Mouse (Mus musculus): ENCODE measurements around the gene Heatr4. TPM values are rescaled to one million over a fixed set of nuclear protein-coding genes. Genes with fewer than 3 reads are reported as not detected.
A peak's percentile ranks its signal among the peaks of the same experiment; 100 is the strongest.

Gene Heatr4
- polyA plus RNA-seq, 1 experiment from 2014 or later, result not detected

- Histone ChIP-seq H3K9me3 (ENCODE audit: control insufficient read depth, low read length) (no peaks in the 10 kb centered on the region), H3K36me3 (ENCODE audit: control insufficient read depth, insufficient read depth, low read length) (no peaks in the 10 kb centered on the region), H3K27me3 (replicated peaks; ENCODE audit: control insufficient read depth, insufficient read depth, low read length) (no peaks in the 10 kb centered on the region), H3K4me1 (replicated peaks; ENCODE audit: control insufficient read depth, insufficient read depth, low read length) (peaks cover 10% of the 10 kb centered on the region; the same call in 1 of the 2 replicates), H3K9ac (ENCODE audit: low read depth, low read length) (peak within 1 kb of the TSS; percentile 71), H3K27ac (ENCODE audit: low read depth, low read length) (peak within 1 kb of the TSS; percentile 79), H3K4me2 (peak within 1 kb of the TSS; percentile 67), H3K4me3 (ENCODE audit: low read depth, low read length) (peak within 1 kb of the TSS; percentile 69)
- WGBS, result under 1% methylated on average over 70 of the region's 80 CpGs
- ATAC-seq (replicated peaks; ENCODE audit: low FRiP score) (peak; percentile 86), DNase-seq (ENCODE audit: low spot score) (peak; percentile 79)
Observed at GRCm38 (mm10) chr12:83987583-83988441, 3.2 kb upstream of the Heatr4 start, which contains the start of gene Acot2. Gene Acot2 (plus strand): TSS chr12:83987861.

- Histone ChIP-seq H3K27me3 (replicated peaks; ENCODE audit: control insufficient read depth, insufficient read depth, low read length) (no peaks in the 10 kb centered on the region), H3K9ac (ENCODE audit: low read depth, low read length) (peak overlapping the region; percentile 71), H3K4me3 (ENCODE audit: low read depth, low read length) (peak overlapping the region; percentile 69), H3K36me3 (ENCODE audit: control insufficient read depth, insufficient read depth, low read length) (no peaks in the 10 kb centered on the region), H3K27ac (ENCODE audit: low read depth, low read length) (peak overlapping the region; percentile 79), H3K4me2 (peak overlapping the region; percentile 67), H3K9me3 (ENCODE audit: control insufficient read depth, low read length) (no peaks in the 10 kb centered on the region), H3K4me1 (replicated peaks; ENCODE audit: control insufficient read depth, insufficient read depth, low read length) (peaks cover 10% of the 10 kb centered on the region; the same call in 1 of the 2 replicates)
- DNase-seq (ENCODE audit: low spot score), result no peak
- no peak for ATAC-seq (replicated peaks; ENCODE audit: low FRiP score)
- 27% methylated on average over 8 of the region's 8 CpGs for WGBS
Observed at GRCm38 (mm10) chr12:83987242-83987582, 2.6 kb upstream of the Heatr4 start.

- Histone ChIP-seq H3K9me3 (ENCODE audit: control insufficient read depth, low read length) (no peaks in the 10 kb centered on the region), H3K36me3 (ENCODE audit: control insufficient read depth, insufficient read depth, low read length) (no peaks in the 10 kb centered on the region), H3K27me3 (replicated peaks; ENCODE audit: control insufficient read depth, insufficient read depth, low read length) (no peaks in the 10 kb centered on the region), H3K9ac (ENCODE audit: low read depth, low read length) (no peak overlapping the region), H3K4me2 (no peak overlapping the region), H3K4me3 (ENCODE audit: low read depth, low read length) (no peak overlapping the region), H3K4me1 (replicated peaks; ENCODE audit: control insufficient read depth, insufficient read depth, low read length) (peaks cover under 1% of the 10 kb centered on the region; the same call in 1 of the 2 replicates), H3K27ac (ENCODE audit: low read depth, low read length) (no peak overlapping the region)
- no peak for ATAC-seq (replicated peaks; ENCODE audit: low FRiP score)
- no peak for DNase-seq (ENCODE audit: low spot score)
- WGBS, result 85% methylated on average over 4 of the region's 4 CpGs
Observed at GRCm38 (mm10) chr12:83981615-83982014, 3.0 kb downstream of the Heatr4 start.

- Histone ChIP-seq H3K9ac (ENCODE audit: low read depth, low read length) (no peak overlapping the region), H3K4me1 (replicated peaks; ENCODE audit: control insufficient read depth, insufficient read depth, low read length) (no peaks in the 10 kb centered on the region), H3K27me3 (replicated peaks; ENCODE audit: control insufficient read depth, insufficient read depth, low read length) (no peaks in the 10 kb centered on the region), H3K9me3 (ENCODE audit: control insufficient read depth, low read length) (no peaks in the 10 kb centered on the region), H3K27ac (ENCODE audit: low read depth, low read length) (no peak overlapping the region), H3K4me2 (no peak overlapping the region), H3K4me3 (ENCODE audit: low read depth, low read length) (no peak overlapping the region), H3K36me3 (ENCODE audit: control insufficient read depth, insufficient read depth, low read length) (no peaks in the 10 kb centered on the region)
- 79% methylated on average over 6 of the region's 6 CpGs for WGBS
- ATAC-seq (replicated peaks; ENCODE audit: low FRiP score) (no peak), DNase-seq (ENCODE audit: low spot score) (no peak)
Observed at GRCm38 (mm10) chr12:83978862-83979261, 5.8 kb downstream of the Heatr4 start.

- Histone ChIP-seq H3K27ac (ENCODE audit: low read depth, low read length) (no peak overlapping the region), H3K4me3 (ENCODE audit: low read depth, low read length) (no peak overlapping the region), H3K9me3 (ENCODE audit: control insufficient read depth, low read length) (no peaks in the 10 kb centered on the region), H3K4me1 (replicated peaks; ENCODE audit: control insufficient read depth, insufficient read depth, low read length) (no peaks in the 10 kb centered on the region), H3K36me3 (ENCODE audit: control insufficient read depth, insufficient read depth, low read length) (no peaks in the 10 kb centered on the region), H3K27me3 (replicated peaks; ENCODE audit: control insufficient read depth, insufficient read depth, low read length) (no peaks in the 10 kb centered on the region), H3K9ac (ENCODE audit: low read depth, low read length) (no peak overlapping the region), H3K4me2 (no peak overlapping the region)
- WGBS, result 53% methylated on average over 2 of the region's 2 CpGs
- DNase-seq (ENCODE audit: low spot score) (no peak), ATAC-seq (replicated peaks; ENCODE audit: low FRiP score) (no peak)
Observed at GRCm38 (mm10) chr12:83972117-83972516, 12.5 kb downstream of the Heatr4 start.

GRCm38 (mm10) chr12:83965235-83965634, 19.4 kb downstream of the Heatr4 start:
- Histone ChIP-seq H3K27me3 (replicated peaks; ENCODE audit: control insufficient read depth, insufficient read depth, low read length) (no peaks in the 10 kb centered on the region), H3K27ac (ENCODE audit: low read depth, low read length) (no peak overlapping the region), H3K9ac (ENCODE audit: low read depth, low read length) (no peak overlapping the region), H3K4me3 (ENCODE audit: low read depth, low read length) (no peak overlapping the region), H3K4me1 (replicated peaks; ENCODE audit: control insufficient read depth, insufficient read depth, low read length) (no peaks in the 10 kb centered on the region), H3K36me3 (ENCODE audit: control insufficient read depth, insufficient read depth, low read length) (no peaks in the 10 kb centered on the region), H3K9me3 (ENCODE audit: control insufficient read depth, low read length) (no peaks in the 10 kb centered on the region), H3K4me2 (no peak overlapping the region)
- WGBS, result 79% methylated on average over 7 of the region's 7 CpGs
- no peak for DNase-seq (ENCODE audit: low spot score)
- no peak for ATAC-seq (replicated peaks; ENCODE audit: low FRiP score)

GRCm38 (mm10) chr12:83958278-83958677, 26.4 kb downstream of the Heatr4 start:
- Histone ChIP-seq H3K36me3 (ENCODE audit: control insufficient read depth, insufficient read depth, low read length) (peaks cover under 1% of the 10 kb centered on the region; the same call in 1 of the 2 replicates), H3K27ac (ENCODE audit: low read depth, low read length) (no peak overlapping the region), H3K9ac (ENCODE audit: low read depth, low read length) (no peak overlapping the region), H3K4me1 (replicated peaks; ENCODE audit: control insufficient read depth, insufficient read depth, low read length) (peaks cover 5% of the 10 kb centered on the region; the same call in 1 of the 2 replicates), H3K4me2 (no peak overlapping the region), H3K4me3 (ENCODE audit: low read depth, low read length) (no peak overlapping the region), H3K9me3 (ENCODE audit: control insufficient read depth, low read length) (no peaks in the 10 kb centered on the region), H3K27me3 (replicated peaks; ENCODE audit: control insufficient read depth, insufficient read depth, low read length) (no peaks in the 10 kb centered on the region)
- ATAC-seq (replicated peaks; ENCODE audit: low FRiP score), result no peak
- DNase-seq (ENCODE audit: low spot score), result no peak
- WGBS, result 92% methylated on average over 9 of the region's 9 CpGs

GRCm38 (mm10) chr12:83951711-83952575, 32.7 kb downstream of the Heatr4 start:
- Histone ChIP-seq H3K4me1 (replicated peaks; ENCODE audit: control insufficient read depth, insufficient read depth, low read length) (peaks cover 35% of the 10 kb centered on the region), H3K4me2 (peak overlapping the region; percentile 95), H3K4me3 (ENCODE audit: low read depth, low read length) (peak overlapping the region; percentile 93), H3K36me3 (ENCODE audit: control insufficient read depth, insufficient read depth, low read length) (peaks cover 8% of the 10 kb centered on the region; the same call in 1 of the 2 replicates), H3K9ac (ENCODE audit: low read depth, low read length) (peak overlapping the region; percentile 90), H3K27me3 (replicated peaks; ENCODE audit: control insufficient read depth, insufficient read depth, low read length) (no peaks in the 10 kb centered on the region), H3K9me3 (ENCODE audit: control insufficient read depth, low read length) (no peaks in the 10 kb centered on the region), H3K27ac (ENCODE audit: low read depth, low read length) (no peak overlapping the region)
- 37% methylated on average over 32 of the region's 32 CpGs for WGBS
- ATAC-seq (replicated peaks; ENCODE audit: low FRiP score) (no peak; the same call in 1 of the 2 replicates), DNase-seq (ENCODE audit: low spot score) (no peak)
